Mouse (Mus musculus): ENCODE results near the gene Bscl2. TPM values are rescaled to one million over a fixed set of nuclear protein-coding genes. Genes with fewer than 3 reads are reported as not detected.
"Not testable (repeated sequence)": the region's sequence is repeated elsewhere in the genome, so short reads cannot be mapped to it uniquely, and the experiment has no call there.

Bscl2 gene
- polyA plus RNA-seq, 1 experiment from 2014 or later = 43.2 TPM

GRCm38 (mm10) chr19:8822696-8823095 is 14.6 kb upstream of the Bscl2 start:
- Histone ChIP-seq H3K4me2 (replicated peaks; ENCODE audit: low read depth) (peak overlapping the region; percentile 80), H3K9me3 (ENCODE audit: control insufficient read depth) (no peaks in the 10 kb centered on the region), H3K27ac (ENCODE audit: low read depth, low read length) (no peak overlapping the region), H3K36me3 (ENCODE audit: control insufficient read depth, insufficient read depth) (peaks cover 43% of the 10 kb centered on the region), H3K27me3 (replicated peaks; ENCODE audit: control insufficient read depth, insufficient read depth, low read length) (no peaks in the 10 kb centered on the region), H3K4me1 (replicated peaks; ENCODE audit: control insufficient read depth, insufficient read depth, low read length) (peaks cover 5% of the 10 kb centered on the region; the same call in 1 of the 2 replicates), H3K4me3 (ENCODE audit: low read depth, low read length) (peak overlapping the region; percentile 97; the same call in 1 of the 2 replicates), H3K9ac (ENCODE audit: low read depth, low read length) (no peak overlapping the region)
- no peak for ATAC-seq
- 56% methylated on average over 8 of the region's 8 CpGs for WGBS
- no peak for TF ChIP-seq CTCF (IDR thresholded peaks at IDR 0.05; ENCODE audit: low read depth)

- WGBS = 86% methylated on average over 8 of the region's 8 CpGs
- no peak for ATAC-seq
- Histone ChIP-seq H3K36me3 (ENCODE audit: control insufficient read depth, insufficient read depth) (peaks cover 88% of the 10 kb centered on the region), H3K9me3 (ENCODE audit: control insufficient read depth) (no peaks in the 10 kb centered on the region), H3K27ac (ENCODE audit: low read depth, low read length) (no peak within 1 kb of the TSS), H3K4me2 (replicated peaks; ENCODE audit: low read depth) (no peak within 1 kb of the TSS), H3K4me3 (ENCODE audit: low read depth, low read length) (no peak within 1 kb of the TSS), H3K9ac (ENCODE audit: low read depth, low read length) (no peak within 1 kb of the TSS), H3K4me1 (replicated peaks; ENCODE audit: control insufficient read depth, insufficient read depth, low read length) (no peaks in the 10 kb centered on the region), H3K27me3 (replicated peaks; ENCODE audit: control insufficient read depth, insufficient read depth, low read length) (no peaks in the 10 kb centered on the region)
- no peak for TF ChIP-seq CTCF (IDR thresholded peaks at IDR 0.05; ENCODE audit: low read depth)
Observed at GRCm38 (mm10) chr19:8829660-8830059, 7.6 kb upstream of the Bscl2 start, which contains the start of gene AC129217.1. AC129217.1 (plus strand) TSS chr19:8829773.

- H3K4me1 ChIP-seq (replicated peaks; ENCODE audit: control insufficient read depth, insufficient read depth, low read length) = no peaks in the 10 kb centered on the region
- WGBS = 87% methylated on average over 8 of the region's 8 CpGs
- ATAC-seq = no peak
- no peaks in the 10 kb centered on the region for H3K9me3 ChIP-seq (ENCODE audit: control insufficient read depth)
- no peaks in the 10 kb centered on the region for H3K27me3 ChIP-seq (replicated peaks; ENCODE audit: control insufficient read depth, insufficient read depth, low read length)
- no peak for TF ChIP-seq CTCF (IDR thresholded peaks at IDR 0.05; ENCODE audit: low read depth)
- no peak overlapping the region for H3K9ac ChIP-seq (ENCODE audit: low read depth, low read length)
- no peak overlapping the region for H3K4me2 ChIP-seq (replicated peaks; ENCODE audit: low read depth)
- peaks cover 87% of the 10 kb centered on the region for H3K36me3 ChIP-seq (ENCODE audit: control insufficient read depth, insufficient read depth)
- no peak overlapping the region for H3K27ac ChIP-seq (ENCODE audit: low read depth, low read length)
- no peak overlapping the region for H3K4me3 ChIP-seq (ENCODE audit: low read depth, low read length)
Observed at GRCm38 (mm10) chr19:8830664-8831063, 6.6 kb upstream of the Bscl2 start.

GRCm38 (mm10) chr19:8831262-8831661 is 6.0 kb upstream of the Bscl2 start:
- Histone ChIP-seq H3K36me3 (ENCODE audit: control insufficient read depth, insufficient read depth) (peaks cover 82% of the 10 kb centered on the region), H3K4me3 (ENCODE audit: low read depth, low read length) (no peak overlapping the region)
- 84% methylated on average over 11 of the region's 11 CpGs for WGBS

GRCm38 (mm10) chr19:8832971-8833370 is 4.3 kb upstream of the Bscl2 start:
- Histone ChIP-seq H3K27ac (ENCODE audit: low read depth, low read length) (no peak overlapping the region), H3K27me3 (replicated peaks; ENCODE audit: control insufficient read depth, insufficient read depth, low read length) (no peaks in the 10 kb centered on the region), H3K4me1 (replicated peaks; ENCODE audit: control insufficient read depth, insufficient read depth, low read length) (no peaks in the 10 kb centered on the region), H3K4me2 (replicated peaks; ENCODE audit: low read depth) (no peak overlapping the region), H3K9me3 (ENCODE audit: control insufficient read depth) (no peaks in the 10 kb centered on the region), H3K9ac (ENCODE audit: low read depth, low read length) (no peak overlapping the region), H3K4me3 (ENCODE audit: low read depth, low read length) (no peak overlapping the region), H3K36me3 (ENCODE audit: control insufficient read depth, insufficient read depth) (peaks cover 67% of the 10 kb centered on the region)
- no peak for ATAC-seq
- no peak for TF ChIP-seq CTCF (IDR thresholded peaks at IDR 0.05; ENCODE audit: low read depth)
- WGBS = 89% methylated on average over 4 of the region's 4 CpGs

More at GRCm38 (mm10) chr19:8831262-8831661, 6.0 kb upstream of the Bscl2 start:
- no peak overlapping the region for H3K4me2 ChIP-seq (replicated peaks; ENCODE audit: low read depth)
- TF ChIP-seq CTCF (IDR thresholded peaks at IDR 0.05; ENCODE audit: low read depth) = no peak
- no peak overlapping the region for H3K9ac ChIP-seq (ENCODE audit: low read depth, low read length)
- no peaks in the 10 kb centered on the region for H3K4me1 ChIP-seq (replicated peaks; ENCODE audit: control insufficient read depth, insufficient read depth, low read length)
- ATAC-seq = no peak
- H3K27me3 ChIP-seq (replicated peaks; ENCODE audit: control insufficient read depth, insufficient read depth, low read length) = no peaks in the 10 kb centered on the region
- no peak overlapping the region for H3K27ac ChIP-seq (ENCODE audit: low read depth, low read length)
- no peaks in the 10 kb centered on the region for H3K9me3 ChIP-seq (ENCODE audit: control insufficient read depth)

GRCm38 (mm10) chr19:8836327-8836726 is 940 bp upstream of the Bscl2 start:
- WGBS = 92% methylated on average over 10 of the region's 10 CpGs
- ATAC-seq; H3K4me1 ChIP-seq (replicated peaks; ENCODE audit: control insufficient read depth, insufficient read depth, low read length); H3K4me3 ChIP-seq (ENCODE audit: low read depth, low read length); H3K27me3 ChIP-seq (replicated peaks; ENCODE audit: control insufficient read depth, insufficient read depth, low read length); H3K27ac ChIP-seq (ENCODE audit: low read depth, low read length); H3K9me3 ChIP-seq (ENCODE audit: control insufficient read depth); H3K4me2 ChIP-seq (replicated peaks; ENCODE audit: low read depth); H3K9ac ChIP-seq (ENCODE audit: low read depth, low read length): not testable (repeated sequence)
- peaks cover 34% of the 10 kb centered on the region for H3K36me3 ChIP-seq (ENCODE audit: control insufficient read depth, insufficient read depth)
